Mouse (Mus musculus): ENCODE measurements around the gene Hist1h3d. TPM values are rescaled to one million over a fixed set of nuclear protein-coding genes. Genes with fewer than 3 reads are reported as not detected.

Gene Hist1h3d
- total RNA-seq, 2 experiments from 2014 or later: 3.4 to 3.8 TPM

DNA sequence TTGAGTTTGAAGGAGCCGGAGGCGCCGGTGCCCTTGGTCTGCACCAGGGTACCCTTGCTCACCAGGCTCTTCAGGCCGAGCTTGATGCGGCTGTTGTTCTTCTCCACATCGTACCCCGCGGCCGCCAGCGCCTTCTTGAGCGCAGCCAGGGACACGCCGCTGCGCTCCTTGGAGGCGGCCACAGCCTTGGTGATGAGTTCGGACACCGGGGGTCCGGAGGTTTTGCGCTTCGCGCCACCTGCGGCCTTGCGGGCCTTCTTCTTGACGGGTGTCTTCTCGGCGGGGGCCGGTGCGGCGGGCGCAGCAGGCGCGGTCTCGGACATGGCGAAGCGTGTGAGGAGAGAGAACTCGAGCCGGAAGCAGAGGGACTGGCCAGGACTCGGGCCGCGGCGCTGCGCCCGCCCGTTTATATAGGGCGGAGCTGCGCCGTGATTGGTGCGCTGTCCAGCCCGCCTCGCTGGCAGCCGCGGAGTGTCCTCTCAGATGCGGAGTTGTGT lies 46.7 kb downstream of the Hist1h3d start, which contains the start of gene Hist1h1e:
Gene Hist1h1e (minus strand): TSS at position 384 of the 497 bp plus-strand sequence.
- DNase-seq: peak; percentile 92

DNA sequence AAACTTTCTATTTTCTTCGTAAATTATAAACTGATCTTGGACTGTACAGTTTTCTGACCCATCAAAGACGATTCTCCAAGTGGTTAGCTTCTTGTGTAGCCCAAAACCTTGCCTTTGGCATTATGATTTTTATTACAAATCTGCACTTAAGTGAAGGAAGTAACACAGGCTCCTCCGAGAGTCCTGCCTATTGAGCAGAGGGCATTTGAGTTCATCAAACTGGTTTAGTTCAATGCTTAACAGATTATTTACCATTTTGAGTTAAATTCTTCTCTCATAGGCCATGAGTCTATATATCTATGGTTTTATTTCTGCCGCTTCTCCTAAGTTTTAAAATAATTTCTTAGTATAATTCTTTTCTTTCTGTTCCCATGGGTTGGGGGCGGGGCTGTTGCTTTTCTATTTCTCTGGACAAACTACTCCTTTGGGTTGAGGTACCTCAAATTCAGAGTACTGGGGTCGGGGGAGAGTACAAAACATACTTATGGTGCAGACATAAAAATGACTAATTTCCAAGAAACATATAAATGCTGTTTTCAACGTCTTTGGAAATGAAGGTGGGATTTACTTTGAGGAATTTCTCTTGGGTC lies 47.4 kb downstream of the Hist1h3d start:
- no peak for DNase-seq

Small RNA genes within 50 kb of the gene (microRNA-seq; reads per million reads assigned to microRNA genes)
- gene Gm44297 (ENCODE audit: borderline replicate concordance in 2 of 2) (0 reads per million in 2 experiments), gene Gm44359 (ENCODE audit: borderline replicate concordance in 2 of 2) (0 reads per million in 2 experiments), gene Gm44394 (ENCODE audit: borderline replicate concordance in 2 of 2) (0 reads per million in 2 experiments)

Other genes with a start within 250 kb of the Hist1h3d start
- gene Zfp322a, start 206.6 kb upstream of the Hist1h3d start, total RNA-seq (2021): 10 to 100 TPM in 1 of 2 experiments, 1 to 10 TPM in 1; 8.8 to 10.3 TPM
- 1 to 10 TPM; 2.9 to 3.7 TPM for gene Abt1, start 151.9 kb upstream of the Hist1h3d start, total RNA-seq (2021)
- not detected for gene Btn1a1, start 109.9 kb upstream of the Hist1h3d start, total RNA-seq (2021)
- not detected for gene Btn2a2, start 86.9 kb upstream of the Hist1h3d start, total RNA-seq (2021)
- gene Hist1h4h, start 44.7 kb upstream of the Hist1h3d start, total RNA-seq (2021): 100 to 1,000 TPM; 156 to 160 TPM
- 10 to 100 TPM in 1 of 2 experiments, 1 to 10 TPM in 1; 9.5 to 14.9 TPM for gene Hist1h2af, start 41.9 kb upstream of the Hist1h3d start, total RNA-seq (2021)
- gene Hist1h3g, start 40.3 kb upstream of the Hist1h3d start, total RNA-seq (2021): 1 to 10 TPM; 2.0 to 3.9 TPM
- gene Hist1h2bh, start 32.4 kb upstream of the Hist1h3d start, total RNA-seq (2021): 1 to 10 TPM in 1 of 2 experiments, under 1 TPM in 1; 0.90 to 1.7 TPM
- 1 to 10 TPM; 5.0 to 6.6 TPM for gene Hist1h3f, start 31.7 kb upstream of the Hist1h3d start, total RNA-seq (2021)
- gene Hist1h4f, start 24.1 kb upstream of the Hist1h3d start, total RNA-seq (2021): 10 to 100 TPM; 15.2 to 26.3 TPM
- 1 to 10 TPM; 1.2 to 2.3 TPM for gene Hist1h1d, start 22.5 kb upstream of the Hist1h3d start, total RNA-seq (2021)
- 10 to 100 TPM; 11.7 to 13.0 TPM for gene Hist1h3e, start 13.4 kb upstream of the Hist1h3d start, total RNA-seq (2021)
- 1 to 10 TPM in 1 of 2 experiments, under 1 TPM in 1; 0.54 to 2.5 TPM for gene Hist1h2ae, start 4.5 kb upstream of the Hist1h3d start, total RNA-seq (2021)
- gene Hist1h2bg, start 4.4 kb upstream of the Hist1h3d start, total RNA-seq (2021): 10 to 100 TPM; 24.4 to 24.5 TPM
- 10 to 100 TPM; 10.4 TPM for gene Hist1h2bf, start 1.6 kb upstream of the Hist1h3d start, total RNA-seq (2021)
- gene Hist1h2ad, start 1.4 kb upstream of the Hist1h3d start, total RNA-seq (2021): 1 to 10 TPM; 1.5 to 5.5 TPM
- gene Hist1h4d, start 5.8 kb downstream of the Hist1h3d start, total RNA-seq (2021): 10 to 100 TPM; 35.7 to 38.0 TPM
- gene Hist1h2be, start 45.4 kb downstream of the Hist1h3d start, total RNA-seq (2021): 10 to 100 TPM; 18.0 to 18.2 TPM
- gene Hist1h1e, start 46.8 kb downstream of the Hist1h3d start, total RNA-seq (2021): 10 to 100 TPM; 40.0 to 45.3 TPM
- 1 to 10 TPM in 1 of 2 experiments, under 1 TPM in 1; 0.84 to 2.0 TPM for gene Hist1h2ac, start 108.2 kb downstream of the Hist1h3d start, total RNA-seq (2021)
- 10 to 100 TPM; 67.0 to 81.6 TPM for gene Hist1h2bc, start 108.4 kb downstream of the Hist1h3d start, total RNA-seq (2021)
- not detected for gene Hist1h1t, start 120.1 kb downstream of the Hist1h3d start, total RNA-seq (2021)
- gene Hist1h4c, start 122.7 kb downstream of the Hist1h3d start, total RNA-seq (2021): 10 to 100 TPM; 53.1 to 63.8 TPM
- gene Hfe, start 135.1 kb downstream of the Hist1h3d start, total RNA-seq (2021): 10 to 100 TPM; 14.7 to 24.7 TPM
- 100 to 1,000 TPM; 156 to 159 TPM for gene Hist1h1c, start 163.0 kb downstream of the Hist1h3d start, total RNA-seq (2021)
- 1 to 10 TPM; 5.0 to 7.1 TPM for gene Hist1h3c, start 169.8 kb downstream of the Hist1h3d start, total RNA-seq (2021)
- 10 to 100 TPM in 1 of 2 experiments, 1 to 10 TPM in 1; 5.9 to 10.7 TPM for gene Hist1h2bb, start 171.0 kb downstream of the Hist1h3d start, total RNA-seq (2021)
- gene Hist1h2ab, start 175.4 kb downstream of the Hist1h3d start, total RNA-seq (2021): 10 to 100 TPM in 1 of 2 experiments, 1 to 10 TPM in 1; 9.5 to 11.0 TPM
- 10 to 100 TPM in 1 of 2 experiments, 1 to 10 TPM in 1; 9.6 to 17.3 TPM for gene Hist1h3b, start 176.5 kb downstream of the Hist1h3d start, total RNA-seq (2021)
- gene Hist1h4b, start 181.2 kb downstream of the Hist1h3d start, total RNA-seq (2021): 10 to 100 TPM in 1 of 2 experiments, 1 to 10 TPM in 1; 8.6 to 18.2 TPM
- gene Hist1h4a, start 185.5 kb downstream of the Hist1h3d start, total RNA-seq (2021): 10 to 100 TPM in 1 of 2 experiments, 1 to 10 TPM in 1; 8.0 to 13.6 TPM
- gene Hist1h3a, start 186.6 kb downstream of the Hist1h3d start, total RNA-seq (2021): 10 to 100 TPM; 10.2 to 14.0 TPM
- gene Hist1h1a, start 187.9 kb downstream of the Hist1h3d start, total RNA-seq (2021): 1 to 10 TPM; 5.3 to 7.9 TPM
- gene Trim38, start 194.2 kb downstream of the Hist1h3d start, total RNA-seq (2021): not detected
- not detected for gene Slc17a2, start 231.2 kb downstream of the Hist1h3d start, total RNA-seq (2021)

All from gastrocnemius, postnatal 25 days (tissue).